Mouse (Mus musculus): ENCODE data around the gene Ubxn1. TPM values are rescaled to one million over a fixed set of nuclear protein-coding genes. Genes with fewer than 3 reads are reported as not detected.

Gene Ubxn1
- total and polyA plus RNA-seq, 3 experiments, result 102 to 309 (median 203) TPM

DNA sequence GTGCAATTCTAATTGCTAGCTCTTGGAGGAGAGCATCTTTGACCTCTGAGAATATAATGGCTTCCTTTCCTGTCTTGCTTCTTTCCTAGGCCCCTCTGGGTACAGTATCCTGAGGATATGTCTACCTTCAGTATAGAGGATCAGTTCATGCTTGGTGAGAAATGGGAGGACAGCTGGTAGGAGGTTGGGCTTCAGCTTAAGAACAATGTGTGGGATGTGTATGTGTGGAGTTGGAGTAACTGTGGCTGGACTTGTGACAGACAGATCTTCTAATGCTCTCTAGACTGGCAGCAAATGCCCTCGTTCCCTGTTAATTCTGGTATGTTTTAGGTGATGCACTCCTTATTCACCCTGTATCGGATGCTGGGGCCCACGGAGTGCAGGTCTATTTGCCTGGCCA, 42.9 kb downstream of the Ubxn1 start:
- Histone ChIP-seq H3K4me3 (ENCODE audit: low read depth, low read length) (no peak overlapping the region), H3K9me3 (replicated peaks) (no peaks in the 10 kb centered on the region), H3K27me3 (ENCODE audit: insufficient read depth, low read length) (no peaks in the 10 kb centered on the region), H3K4me1 (ENCODE audit: insufficient read depth, low read depth, low read length) (peaks cover 5% of the 10 kb centered on the region; the same call in 1 of the 2 replicates), H3K36me3 (replicated peaks) (peaks cover 86% of the 10 kb centered on the region)
- no peak for DNase-seq (ENCODE audit: low spot score)
- ATAC-seq (ENCODE audit: extremely low read depth, insufficient number of reproducible peaks, low FRiP score, poor library complexity, severe bottlenecking), result no peak
- TF ChIP-seq CTCF (IDR thresholded peaks at IDR 0.05; ENCODE audit: low read depth, low read length) (no peak), GATA1 (IDR thresholded peaks at IDR 0.05; ENCODE audit: borderline replicate concordance, low read length) (no peak), POLR2AphosphoS5 (IDR thresholded peaks at IDR 0.05; ENCODE audit: insufficient replicate concordance, low read depth, low read length) (no peak), GATA2 (IDR thresholded peaks at IDR 0.05; ENCODE audit: borderline replicate concordance, low read depth, low read length) (no peak), TAL1 (conservative IDR thresholded peaks at IDR 0.05; ENCODE audit: low read depth, low read length) (no peak)

DNA sequence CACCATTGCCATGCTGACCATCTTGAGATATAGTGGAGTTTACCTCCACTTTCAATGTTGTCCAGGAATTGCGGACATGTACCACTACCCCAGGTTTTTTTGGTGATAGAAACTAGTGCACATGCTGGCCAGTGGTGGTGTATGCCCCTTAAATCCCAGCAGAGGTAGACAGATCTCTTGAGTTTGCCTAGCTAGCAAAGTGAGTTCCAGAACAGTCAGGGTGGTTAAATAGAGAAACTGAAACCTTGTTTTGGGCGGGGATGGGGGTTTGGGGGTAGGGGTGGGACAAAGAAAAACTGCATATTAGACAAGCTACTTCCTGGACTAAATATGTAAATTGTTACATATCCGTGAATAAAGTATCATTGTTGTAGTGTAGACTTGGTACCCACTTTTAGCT, 47.7 kb downstream of the Ubxn1 start:
- H3K4me1 ChIP-seq (ENCODE audit: insufficient read depth, low read depth, low read length), result peaks cover 45% of the 10 kb centered on the region
- no peak for ATAC-seq (ENCODE audit: extremely low read depth, insufficient number of reproducible peaks, low FRiP score, poor library complexity, severe bottlenecking)
- H3K4me3 ChIP-seq (ENCODE audit: low read depth, low read length), result no peak overlapping the region
- no peak for DNase-seq (ENCODE audit: low spot score)
- no peak for TF ChIP-seq POLR2AphosphoS5 (IDR thresholded peaks at IDR 0.05; ENCODE audit: insufficient replicate concordance, low read depth, low read length)
- TF ChIP-seq CTCF (IDR thresholded peaks at IDR 0.05; ENCODE audit: low read depth, low read length), result no peak
- no peak for TF ChIP-seq GATA1 (IDR thresholded peaks at IDR 0.05; ENCODE audit: borderline replicate concordance, low read length)
- TF ChIP-seq GATA2 (IDR thresholded peaks at IDR 0.05; ENCODE audit: borderline replicate concordance, low read depth, low read length), result no peak
- TF ChIP-seq TAL1 (conservative IDR thresholded peaks at IDR 0.05; ENCODE audit: low read depth, low read length), result no peak
- no peaks in the 10 kb centered on the region for H3K9me3 ChIP-seq (replicated peaks)
- peaks cover 57% of the 10 kb centered on the region for H3K36me3 ChIP-seq (replicated peaks)
- H3K27me3 ChIP-seq (ENCODE audit: insufficient read depth, low read length), result no peaks in the 10 kb centered on the region

DNA sequence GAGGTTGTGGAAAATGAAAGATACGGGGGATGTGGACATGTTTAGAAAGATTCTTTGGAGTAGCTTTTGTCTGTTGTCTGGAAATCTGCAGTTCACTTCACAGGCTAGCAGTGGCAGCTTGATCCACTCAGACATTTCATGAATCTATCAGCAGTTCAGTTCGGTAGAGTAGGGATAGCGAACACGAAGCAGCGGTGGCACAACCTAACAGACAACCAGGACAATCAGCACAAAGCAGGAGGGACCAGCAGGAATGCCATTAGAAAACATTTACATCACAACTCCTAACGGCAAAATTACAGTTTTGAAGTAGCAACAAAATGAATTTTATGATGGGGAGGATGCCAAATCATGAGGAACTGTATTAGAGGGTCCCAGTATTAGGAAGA, 48.4 kb downstream of the Ubxn1 start:
- TF ChIP-seq POLR2AphosphoS5 (IDR thresholded peaks at IDR 0.05; ENCODE audit: insufficient replicate concordance, low read depth, low read length) (no peak), TAL1 (conservative IDR thresholded peaks at IDR 0.05; ENCODE audit: low read depth, low read length) (no peak), GATA1 (IDR thresholded peaks at IDR 0.05; ENCODE audit: borderline replicate concordance, low read length) (no peak), GATA2 (IDR thresholded peaks at IDR 0.05; ENCODE audit: borderline replicate concordance, low read depth, low read length) (no peak), CTCF (IDR thresholded peaks at IDR 0.05; ENCODE audit: low read depth, low read length) (no peak)
- H3K27me3 ChIP-seq (ENCODE audit: insufficient read depth, low read length), result no peaks in the 10 kb centered on the region
- peak overlapping the region; percentile 85 for H3K4me3 ChIP-seq (ENCODE audit: low read depth, low read length)
- H3K36me3 ChIP-seq (replicated peaks), result peaks cover 56% of the 10 kb centered on the region
- DNase-seq (ENCODE audit: low spot score) (no peak), ATAC-seq (ENCODE audit: extremely low read depth, insufficient number of reproducible peaks, low FRiP score, poor library complexity, severe bottlenecking) (no peak)
- no peaks in the 10 kb centered on the region for H3K9me3 ChIP-seq (replicated peaks)
- H3K4me1 ChIP-seq (ENCODE audit: insufficient read depth, low read depth, low read length), result peaks cover 51% of the 10 kb centered on the region

DNA sequence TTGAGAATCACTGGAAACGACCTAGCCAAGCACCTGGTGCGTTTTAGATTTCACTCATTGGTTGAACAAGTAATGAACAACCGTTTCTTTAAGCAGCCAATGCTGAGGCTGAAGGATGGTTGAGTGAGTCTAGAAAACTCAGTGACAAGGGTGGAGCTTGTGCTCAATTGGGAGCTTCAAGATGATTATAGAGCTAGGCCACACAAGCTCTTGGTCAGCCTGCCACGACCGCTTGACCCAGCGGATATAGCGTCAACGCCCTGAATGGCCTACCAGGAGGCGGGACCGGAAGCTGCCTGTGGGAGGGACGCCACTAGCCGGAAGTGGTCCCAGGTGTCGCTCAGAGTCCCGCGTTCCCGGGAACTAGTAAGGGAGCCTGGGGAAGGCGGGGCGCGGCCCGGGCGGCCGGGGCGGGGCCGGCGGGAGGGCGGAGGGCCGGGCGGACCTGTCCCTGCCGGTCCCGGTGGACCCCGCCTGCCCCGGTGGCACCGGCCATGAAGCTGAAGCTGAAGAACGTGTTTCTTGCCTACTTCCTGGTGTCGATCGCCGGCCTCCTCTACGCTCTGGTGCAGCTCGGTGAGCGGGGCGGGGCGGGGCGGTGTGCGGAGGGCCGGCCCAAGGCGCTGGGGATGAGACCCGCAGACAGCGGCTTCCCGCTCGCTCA, 48.9 kb downstream of the Ubxn1 start, which contains the start of gene B3gat3:
Gene B3gat3 (plus strand): TSS at position 302 of the 664 bp plus-strand sequence.
- DNase-seq (ENCODE audit: low spot score) (peak; percentile 74), ATAC-seq (ENCODE audit: extremely low read depth, insufficient number of reproducible peaks, low FRiP score, poor library complexity, severe bottlenecking) (peak; percentile 85)
- no peaks in the 10 kb centered on the region for H3K27me3 ChIP-seq (ENCODE audit: insufficient read depth, low read length)
- TF ChIP-seq TAL1 (conservative IDR thresholded peaks at IDR 0.05; ENCODE audit: low read depth, low read length), result no peak
- no peak for TF ChIP-seq GATA1 (IDR thresholded peaks at IDR 0.05; ENCODE audit: borderline replicate concordance, low read length)
- TF ChIP-seq CTCF (IDR thresholded peaks at IDR 0.05; ENCODE audit: low read depth, low read length), result no peak
- TF ChIP-seq GATA2 (IDR thresholded peaks at IDR 0.05; ENCODE audit: borderline replicate concordance, low read depth, low read length), result no peak
- no peak for TF ChIP-seq POLR2AphosphoS5 (IDR thresholded peaks at IDR 0.05; ENCODE audit: insufficient replicate concordance, low read depth, low read length)
- peaks cover 53% of the 10 kb centered on the region for H3K36me3 ChIP-seq (replicated peaks)
- H3K9me3 ChIP-seq (replicated peaks), result no peaks in the 10 kb centered on the region
- peaks cover 53% of the 10 kb centered on the region for H3K4me1 ChIP-seq (ENCODE audit: insufficient read depth, low read depth, low read length)
- peak within 1 kb of the TSS; percentile 85 for H3K4me3 ChIP-seq (ENCODE audit: low read depth, low read length)

DNA sequence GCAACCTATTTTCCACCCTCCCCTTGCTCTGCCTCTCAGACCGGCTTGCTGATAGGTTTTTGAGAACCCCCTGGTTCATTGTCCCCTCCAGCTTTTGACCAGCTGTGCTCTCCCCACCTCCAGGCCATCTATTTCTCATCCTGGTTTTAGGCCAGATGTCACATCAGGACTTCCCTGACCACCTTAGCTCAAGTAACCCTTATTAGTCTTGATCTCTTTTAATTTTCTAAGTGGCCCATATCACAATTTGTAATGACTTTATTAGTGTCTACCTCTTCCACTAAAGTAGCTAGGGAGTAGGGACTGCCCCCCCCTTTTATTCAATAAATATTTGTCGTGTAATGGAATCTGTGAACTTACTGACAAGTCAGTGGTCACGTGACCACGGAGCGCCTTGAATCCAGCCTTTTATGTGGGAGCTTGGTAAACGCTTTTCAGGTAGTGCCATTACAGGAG, 49.6 kb downstream of the Ubxn1 start:
- ATAC-seq (ENCODE audit: extremely low read depth, insufficient number of reproducible peaks, low FRiP score, poor library complexity, severe bottlenecking), result no peak

DNA sequence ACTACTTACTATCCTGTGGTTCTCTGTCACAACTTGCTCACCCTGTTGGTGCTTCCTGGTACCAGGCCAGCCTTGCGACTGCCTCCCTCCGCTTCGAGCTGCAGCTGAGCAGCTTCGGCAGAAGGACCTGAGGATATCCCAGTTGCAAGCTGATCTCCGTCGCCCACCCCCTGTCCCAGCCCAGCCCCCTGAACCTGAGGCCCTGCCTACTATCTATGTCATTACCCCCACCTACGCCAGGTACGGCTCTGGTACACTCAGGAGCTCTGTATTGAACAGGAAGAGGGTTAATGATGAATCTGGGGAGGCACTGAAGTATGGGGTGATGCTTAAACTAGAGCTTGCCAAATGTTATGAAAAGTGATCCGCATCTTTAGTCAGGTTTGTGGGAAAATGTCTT, 50.4 kb downstream of the Ubxn1 start:
- H3K4me1 ChIP-seq (ENCODE audit: insufficient read depth, low read depth, low read length), result peaks cover 69% of the 10 kb centered on the region
- no peaks in the 10 kb centered on the region for H3K9me3 ChIP-seq (replicated peaks)
- H3K36me3 ChIP-seq (replicated peaks), result peaks cover 53% of the 10 kb centered on the region
- H3K27me3 ChIP-seq (ENCODE audit: insufficient read depth, low read length), result no peaks in the 10 kb centered on the region
- TF ChIP-seq CTCF (IDR thresholded peaks at IDR 0.05; ENCODE audit: low read depth, low read length) (no peak), GATA2 (IDR thresholded peaks at IDR 0.05; ENCODE audit: borderline replicate concordance, low read depth, low read length) (no peak), TAL1 (conservative IDR thresholded peaks at IDR 0.05; ENCODE audit: low read depth, low read length) (no peak), POLR2AphosphoS5 (IDR thresholded peaks at IDR 0.05; ENCODE audit: insufficient replicate concordance, low read depth, low read length) (no peak), GATA1 (IDR thresholded peaks at IDR 0.05; ENCODE audit: borderline replicate concordance, low read length) (no peak)
- no peak for DNase-seq (ENCODE audit: low spot score)
- peak overlapping the region; percentile 85 for H3K4me3 ChIP-seq (ENCODE audit: low read depth, low read length)
- no peak for ATAC-seq (ENCODE audit: extremely low read depth, insufficient number of reproducible peaks, low FRiP score, poor library complexity, severe bottlenecking)

More for the DNA sequence above, 49.6 kb downstream of the Ubxn1 start:
- no peaks in the 10 kb centered on the region for H3K9me3 ChIP-seq (replicated peaks)
- peaks cover 60% of the 10 kb centered on the region for H3K4me1 ChIP-seq (ENCODE audit: insufficient read depth, low read depth, low read length)
- no peak for DNase-seq (ENCODE audit: low spot score)
- peak overlapping the region; percentile 85 for H3K4me3 ChIP-seq (ENCODE audit: low read depth, low read length)
- TF ChIP-seq CTCF (IDR thresholded peaks at IDR 0.05; ENCODE audit: low read depth, low read length), result no peak
- TF ChIP-seq TAL1 (conservative IDR thresholded peaks at IDR 0.05; ENCODE audit: low read depth, low read length), result no peak
- TF ChIP-seq GATA2 (IDR thresholded peaks at IDR 0.05; ENCODE audit: borderline replicate concordance, low read depth, low read length), result no peak
- no peak for TF ChIP-seq GATA1 (IDR thresholded peaks at IDR 0.05; ENCODE audit: borderline replicate concordance, low read length)
- no peak for TF ChIP-seq POLR2AphosphoS5 (IDR thresholded peaks at IDR 0.05; ENCODE audit: insufficient replicate concordance, low read depth, low read length)
- H3K36me3 ChIP-seq (replicated peaks), result peaks cover 53% of the 10 kb centered on the region
- H3K27me3 ChIP-seq (ENCODE audit: insufficient read depth, low read length), result no peaks in the 10 kb centered on the region

Other genes starting within 250 kb of the Ubxn1 start
Only the 20 nearest of the 32 such genes appear.
- gene Polr2g, start 72.9 kb upstream of the Ubxn1 start, total RNA-seq (2014; fragmentation: Nextera tagmentation), result 112 and 137 TPM in 2 replicates
- 104 and 122 TPM in 2 replicates for gene Polr2g, start 72.9 kb upstream of the Ubxn1 start, total RNA-seq (2017)
- gene Polr2g, start 72.9 kb upstream of the Ubxn1 start, polyA plus RNA-seq (2012), result 6.8 and 9.8 TPM in 2 replicates
- 0.73 and 1.7 TPM in 2 replicates for gene Zbtb3, start 68.9 kb upstream of the Ubxn1 start, total RNA-seq (2014; fragmentation: Nextera tagmentation)
- gene Zbtb3, start 68.9 kb upstream of the Ubxn1 start, total RNA-seq (2017), result 2.7 and 3.2 TPM in 2 replicates
- 1.7 and 1.8 TPM in 2 replicates for gene Zbtb3, start 68.9 kb upstream of the Ubxn1 start, polyA plus RNA-seq (2012)
- 61.6 and 73.9 TPM in 2 replicates for gene Ttc9c, start 52.2 kb upstream of the Ubxn1 start, total RNA-seq (2014; fragmentation: Nextera tagmentation)
- gene Ttc9c, start 52.2 kb upstream of the Ubxn1 start, total RNA-seq (2017), result 74.7 and 76.1 TPM in 2 replicates
- gene Ttc9c, start 52.2 kb upstream of the Ubxn1 start, polyA plus RNA-seq (2012), result 4.7 and 6.9 TPM in 2 replicates
- gene Hnrnpul2, start 51.5 kb upstream of the Ubxn1 start, total RNA-seq (2014; fragmentation: Nextera tagmentation), result 75.0 and 82.1 TPM in 2 replicates
- 33.7 and 45.9 TPM in 2 replicates for gene Hnrnpul2, start 51.5 kb upstream of the Ubxn1 start, total RNA-seq (2017)
- gene Hnrnpul2, start 51.5 kb upstream of the Ubxn1 start, polyA plus RNA-seq (2012), result 114 and 136 TPM in 2 replicates
- gene AC129217.1, start 41.7 kb upstream of the Ubxn1 start, total RNA-seq (2014; fragmentation: Nextera tagmentation), result not detected in 2 replicates
- gene AC129217.1, start 41.7 kb upstream of the Ubxn1 start, total RNA-seq (2017), result 3.4 and 3.7 TPM in 2 replicates
- gene AC129217.1, start 41.7 kb upstream of the Ubxn1 start, polyA plus RNA-seq (2012), result 102 and 115 TPM in 2 replicates
- 17.0 and 20.5 TPM in 2 replicates for gene Bscl2, start 34.0 kb upstream of the Ubxn1 start, total RNA-seq (2014; fragmentation: Nextera tagmentation)
- 5.5 and 6.6 TPM in 2 replicates for gene Bscl2, start 34.0 kb upstream of the Ubxn1 start, total RNA-seq (2017)
- gene Bscl2, start 34.0 kb upstream of the Ubxn1 start, polyA plus RNA-seq (2012), result 6.5 and 9.0 TPM in 2 replicates
- not detected in 2 replicates for gene Gng3, start 32.3 kb upstream of the Ubxn1 start, total RNA-seq (2014; fragmentation: Nextera tagmentation)
- gene Gng3, start 32.3 kb upstream of the Ubxn1 start, total RNA-seq (2017), result 0.11 TPM in 1 of 2 replicates, not detected in the other
- not detected in 2 replicates for gene Gng3, start 32.3 kb upstream of the Ubxn1 start, polyA plus RNA-seq (2012)
- not detected in 2 replicates for gene Lrrn4cl, start 20.7 kb upstream of the Ubxn1 start, total RNA-seq (2014; fragmentation: Nextera tagmentation)
- 0.06 and 0.16 TPM in 2 replicates for gene Lrrn4cl, start 20.7 kb upstream of the Ubxn1 start, total RNA-seq (2017)
- not detected in 2 replicates for gene Lrrn4cl, start 20.7 kb upstream of the Ubxn1 start, polyA plus RNA-seq (2012)
- 22.3 and 24.8 TPM in 2 replicates for gene Uqcc3, start 9.4 kb downstream of the Ubxn1 start, total RNA-seq (2014; fragmentation: Nextera tagmentation)
- gene Uqcc3, start 9.4 kb downstream of the Ubxn1 start, total RNA-seq (2017), result 107 and 112 TPM in 2 replicates
- 39.6 and 41.1 TPM in 2 replicates for gene Uqcc3, start 9.4 kb downstream of the Ubxn1 start, polyA plus RNA-seq (2012)
- gene Lbhd1, start 12.2 kb downstream of the Ubxn1 start, total RNA-seq (2014; fragmentation: Nextera tagmentation), result 9.1 and 11.4 TPM in 2 replicates
- gene Lbhd1, start 12.2 kb downstream of the Ubxn1 start, total RNA-seq (2017), result 14.8 and 18.1 TPM in 2 replicates
- 0.64 and 0.67 TPM in 2 replicates for gene Lbhd1, start 12.2 kb downstream of the Ubxn1 start, polyA plus RNA-seq (2012)
- not detected in 2 replicates for gene Gm49403, start 12.4 kb downstream of the Ubxn1 start, total RNA-seq (2014; fragmentation: Nextera tagmentation)
- gene Gm49403, start 12.4 kb downstream of the Ubxn1 start, total RNA-seq (2017), result not detected in 2 replicates
- gene Gm49403, start 12.4 kb downstream of the Ubxn1 start, polyA plus RNA-seq (2012), result not detected in 2 replicates
- gene 1810009A15Rik, start 17.4 kb downstream of the Ubxn1 start, total RNA-seq (2014; fragmentation: Nextera tagmentation), result 53.0 and 65.4 TPM in 2 replicates
- 84.9 and 104 TPM in 2 replicates for gene 1810009A15Rik, start 17.4 kb downstream of the Ubxn1 start, total RNA-seq (2017)
- 66.1 and 85.7 TPM in 2 replicates for gene 1810009A15Rik, start 17.4 kb downstream of the Ubxn1 start, polyA plus RNA-seq (2012)
- gene Gm49416, start 17.4 kb downstream of the Ubxn1 start, total RNA-seq (2014; fragmentation: Nextera tagmentation), result 10.6 and 15.0 TPM in 2 replicates
- not detected in 2 replicates for gene Gm49416, start 17.4 kb downstream of the Ubxn1 start, total RNA-seq (2017)
- gene Gm49416, start 17.4 kb downstream of the Ubxn1 start, polyA plus RNA-seq (2012), result 8.7 and 10.4 TPM in 2 replicates
- 32.8 and 35.7 TPM in 2 replicates for gene Ints5, start 21.5 kb downstream of the Ubxn1 start, total RNA-seq (2014; fragmentation: Nextera tagmentation)
- gene Ints5, start 21.5 kb downstream of the Ubxn1 start, total RNA-seq (2017), result 15.7 and 16.6 TPM in 2 replicates
- gene Ints5, start 21.5 kb downstream of the Ubxn1 start, polyA plus RNA-seq (2012), result 59.6 and 64.0 TPM in 2 replicates
- 197 and 214 TPM in 2 replicates for gene Ganab, start 26.6 kb downstream of the Ubxn1 start, total RNA-seq (2014; fragmentation: Nextera tagmentation)
- 75.0 and 75.6 TPM in 2 replicates for gene Ganab, start 26.6 kb downstream of the Ubxn1 start, total RNA-seq (2017)
- 50.7 and 56.2 TPM in 2 replicates for gene Ganab, start 26.6 kb downstream of the Ubxn1 start, polyA plus RNA-seq (2012)
- 70.3 and 75.7 TPM in 2 replicates for gene B3gat3, start 48.9 kb downstream of the Ubxn1 start, total RNA-seq (2014; fragmentation: Nextera tagmentation)
- 38.8 and 47.0 TPM in 2 replicates for gene B3gat3, start 48.9 kb downstream of the Ubxn1 start, total RNA-seq (2017)
- gene B3gat3, start 48.9 kb downstream of the Ubxn1 start, polyA plus RNA-seq (2012), result 156 and 180 TPM in 2 replicates
- gene Rom1, start 57.9 kb downstream of the Ubxn1 start, total RNA-seq (2014; fragmentation: Nextera tagmentation), result 1.1 TPM in 1 of 2 replicates, not detected in the other
- 5.4 and 6.0 TPM in 2 replicates for gene Rom1, start 57.9 kb downstream of the Ubxn1 start, total RNA-seq (2017)
- 14.2 and 16.0 TPM in 2 replicates for gene Rom1, start 57.9 kb downstream of the Ubxn1 start, polyA plus RNA-seq (2012)
- gene Eml3, start 58.1 kb downstream of the Ubxn1 start, total RNA-seq (2014; fragmentation: Nextera tagmentation), result 24.7 and 26.3 TPM in 2 replicates
- 40.1 and 42.5 TPM in 2 replicates for gene Eml3, start 58.1 kb downstream of the Ubxn1 start, total RNA-seq (2017)
- 111 and 114 TPM in 2 replicates for gene Eml3, start 58.1 kb downstream of the Ubxn1 start, polyA plus RNA-seq (2012)
- gene Mta2, start 70.4 kb downstream of the Ubxn1 start, total RNA-seq (2014; fragmentation: Nextera tagmentation), result 183 and 186 TPM in 2 replicates
- 166 and 177 TPM in 2 replicates for gene Mta2, start 70.4 kb downstream of the Ubxn1 start, total RNA-seq (2017)
- gene Mta2, start 70.4 kb downstream of the Ubxn1 start, polyA plus RNA-seq (2012), result 67.7 and 76.9 TPM in 2 replicates
- gene Tut1, start 82.4 kb downstream of the Ubxn1 start, total RNA-seq (2014; fragmentation: Nextera tagmentation), result 17.8 and 25.6 TPM in 2 replicates
- gene Tut1, start 82.4 kb downstream of the Ubxn1 start, total RNA-seq (2017), result 32.3 and 37.3 TPM in 2 replicates
- gene Tut1, start 82.4 kb downstream of the Ubxn1 start, polyA plus RNA-seq (2012), result 60.9 and 74.1 TPM in 2 replicates